8 mouse cellular contexts compared by ENCODE assay signal in genomic region chr13:97939433-97940160, GRCm38 (mm10).
DNase-seq lines count a peak whose midpoint lies in the region; ATAC-seq and TF ChIP-seq lines count a peak whose summit lies in the region.

No protein-coding gene starts in this region.

- H3K27me3 ChIP-seq in limb, embryonic 10.5 days (ENCODE audit: low read depth, poor library complexity, severe bottlenecking), result no peaks in the 10 kb centered on the region

- no peak overlapping the region for H3K9ac ChIP-seq in ES-E14 (ENCODE audit: insufficient read depth, low read depth, low read length, poor library complexity, severe bottlenecking)

- no peaks in the 10 kb centered on the region for H3K9me3 ChIP-seq in ES-E14 (ENCODE audit: control insufficient read depth, insufficient read depth, low read depth, low read length)
- H3K9me3 ChIP-seq in limb, embryonic 10.5 days (replicated peaks), result no peaks in the 10 kb centered on the region

- ATAC-seq in erythroblast, adult 5-6 weeks (replicated peaks; ENCODE audit: low FRiP score, poor library complexity, severe bottlenecking), result no peak

- no peak for DNase-seq in layer of hippocampus, adult 2 months (ENCODE audit: low spot score in 2 of 2)
- DNase-seq in layer of hippocampus, adult 8-10 months (ENCODE audit: low spot score in 2 of 2), result no peak
- DNase-seq in ES-E14 (ENCODE audit: low read depth, low spot score), result peak; percentile 79
- DNase-seq in embryo, embryonic 11 days, result peak; percentile 56
- DNase-seq in limb, embryonic 10.5 days (ENCODE audit: low spot score), result peak; percentile 62
- peak; percentile 17 to 54 for DNase-seq in thymus, postnatal 10 days (ENCODE audit: low spot score in 2 of 2)
- no peak for DNase-seq in urinary bladder, adult 2 months (ENCODE audit: low spot score)

- H3K27ac ChIP-seq in layer of hippocampus, adult 2 months, result no peak overlapping the region
- H3K27ac ChIP-seq in ES-E14 (ENCODE audit: insufficient read depth, low read depth, low read length, poor library complexity, severe bottlenecking), result peak overlapping the region; percentile 44; the same call in 1 of the 2 replicates
- peak overlapping the region; percentile 86 for H3K27ac ChIP-seq in limb, embryonic 10.5 days

- WGBS in limb, embryonic 10.5 days, result 53% methylated on average over 15 of the region's 15 CpGs

- H3K36me3 ChIP-seq in ES-E14 (ENCODE audit: control insufficient read depth, insufficient read depth, low read length, poor library complexity, severe bottlenecking), result peaks cover 2% of the 10 kb centered on the region; the same call in 1 of the 2 replicates
- no peaks in the 10 kb centered on the region for H3K36me3 ChIP-seq in limb, embryonic 10.5 days

- H3K4me1 ChIP-seq in ES-E14 (ENCODE audit: control insufficient read depth in 2 of 2, insufficient read depth in 2 of 2, low read length in 2 of 2, poor library complexity in 1 of 2), result peaks cover 0 to 6% of the 10 kb centered on the region in 2 experiments; a peak in 1 of 4 replicates
- H3K4me1 ChIP-seq in limb, embryonic 10.5 days, result peaks cover 50% of the 10 kb centered on the region

- peak; percentile 50 for TF ChIP-seq CTCF in layer of hippocampus, adult 2 months (conservative IDR thresholded peaks at IDR 0.05)

- no peak overlapping the region for H3K4me3 ChIP-seq in layer of hippocampus, adult 2 months
- H3K4me3 ChIP-seq in ES-E14 (ENCODE audit: insufficient read depth in 1 of 2, low read depth in 1 of 2, low read length in 2 of 2, poor library complexity in 1 of 2, severe bottlenecking in 1 of 2), result no peak overlapping the region
- H3K4me3 ChIP-seq in limb, embryonic 10.5 days, result no peak overlapping the region

- in situ Hi-C loops in ES-E14 (cut with MboI; ENCODE audit: low sequenced_read_pairs in 2 of 2, unreplicated experiment in 2 of 2), result loop anchor here (5.0 to 25.0 kb wide), 3 partner anchors 427 to 707 kb away; no protein-coding TSS in a partner anchor

TF ChIP-seq in ES-E14, 5 proteins besides CTCF, POLR2A, EP300 and RAD21:
- TF ChIP-seq CHD2 (IDR thresholded peaks at IDR 0.05; ENCODE audit: low read depth, low read length) (no peak), ZNF384 (IDR thresholded peaks at IDR 0.05; ENCODE audit: low read depth, low read length) (0 out of 2 replicates have a peak, but pooled peaks have one; percentile 27), MAFK (IDR thresholded peaks at IDR 0.05; ENCODE audit: insufficient read depth, low read depth, low read length) (no peak), HCFC1 (IDR thresholded peaks at IDR 0.05; ENCODE audit: borderline replicate concordance, insufficient read depth, low read length) (no peak), ZC3H11A (IDR thresholded peaks at IDR 0.05; ENCODE audit: borderline replicate concordance, low read depth, low read length) (no peak)

Comparison
In these comparisons a context has a peak if more than half of its experiments do, and no peak if none do; other contexts are left out.
1. DNase-seq: peak in ES-E14 (single experiment), embryo, embryonic 11 days (single experiment), limb, embryonic 10.5 days (single experiment) and thymus, postnatal 10 days (2 of 2); none in layer of hippocampus, adult 2 months (0 of 2), layer of hippocampus, adult 8-10 months (0 of 2) and urinary bladder, adult 2 months (single experiment).